Mouse (Mus musculus) limb, embryonic 13.5 days (tissue): ENCODE results near the gene Olfr424. TPM values are rescaled to one million over a fixed set of nuclear protein-coding genes. Genes with fewer than 3 reads are reported as not detected.

Experiments used
- ATAC-seq: fragments of 200-750 bp; cut with Nextera tagmentation; 2 replicates; pipeline ENCODE4 v1.8.0; 2017; ENCODE audit warnings: low read depth, moderate number of reproducible peaks, moderate TSS enrichment; ENCODE audit not compliant: low FRiP score
- H3K27ac ChIP-seq: fragments of 300-500 bp; sonication (generic); 2 replicates; pipeline ENCODE4 v1.5.1; 2015; ENCODE audit warnings: inconsistent platforms, mild to moderate bottlenecking, moderate library complexity
- H3K27me3 ChIP-seq: fragments of 300-500 bp; sonication (generic); 2 replicates; pipeline ENCODE4 v1.6.1; 2015; ENCODE audit warnings: mild to moderate bottlenecking, inconsistent platforms
- H3K36me3 ChIP-seq: fragments of 300-500 bp; sonication (generic); 2 replicates; pipeline ENCODE4 v1.6.1; 2015; ENCODE audit warnings: inconsistent platforms, mild to moderate bottlenecking, moderate library complexity
- H3K4me1 ChIP-seq: fragments of 300-500 bp; sonication (generic); 2 replicates; pipeline ENCODE4 v1.6.1; 2015; ENCODE audit warnings: inconsistent platforms
- H3K4me2 ChIP-seq: fragments of 300-500 bp; sonication (generic); replicated peaks from 2 replicates; pipeline ENCODE4 v1.6.1; 2015; ENCODE audit warnings: inconsistent platforms, mild to moderate bottlenecking, moderate library complexity
- H3K4me3 ChIP-seq: fragments of 300-500 bp; sonication (generic); 2 replicates; pipeline ENCODE4 v1.5.1; 2015; ENCODE audit warnings: moderate library complexity, mild to moderate bottlenecking, inconsistent platforms
- H3K9ac ChIP-seq: fragments of 300-500 bp; sonication (generic); 2 replicates; pipeline ENCODE4 v1.6.1; 2015; ENCODE audit warnings: mild to moderate bottlenecking, inconsistent platforms
- H3K9me3 ChIP-seq: fragments of 300-500 bp; sonication (generic); 2 replicates; pipeline ENCODE4 v1.6.1; 2016; ENCODE audit warnings: inconsistent platforms
- WGBS: fragments of 180-500 bp; shearing (Covaris S2); methylation state at CpG from one replicate; pipeline ENCODE4 v1.1.7; 2015; 5-methylcytosine and 5-hydroxymethylcytosine counted together
- polyA plus RNA-seq: library from polyadenylated mRNA; unstranded; fragments of >200 nt; fragmentation: Nextera tagmentation; extraction: Ambion mirVana; gene quantifications from 2 replicates; pipeline ENCODE4 v1.2.1, GENCODE M21; 2015

Gene Olfr424
- polyA plus RNA-seq, result not detected in 2 replicates

DNA sequence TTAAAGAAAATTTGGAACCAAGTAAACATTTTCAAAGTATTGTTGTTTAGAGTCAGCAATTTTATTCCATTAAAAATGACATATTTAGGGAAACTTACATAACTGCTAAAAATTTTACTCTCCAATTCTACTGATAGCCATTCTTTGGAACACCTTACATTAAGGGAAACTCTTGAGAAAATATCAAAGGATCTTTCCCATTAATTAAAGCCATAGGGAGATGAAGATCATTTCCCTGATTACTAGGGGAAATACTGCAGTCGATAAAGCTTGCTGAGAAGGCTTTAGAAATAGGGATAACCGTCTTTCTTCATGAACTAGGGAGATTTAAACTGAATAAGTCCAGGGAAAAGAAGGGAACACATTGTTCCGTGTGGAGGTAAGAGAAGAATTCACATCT, at the start of gene Olfr424:
Gene Olfr424, plus strand, starts transcription at position 301 of the 400 bp plus-strand sequence.
- ATAC-seq, result no peak
- H3K36me3 ChIP-seq, result no peaks in the 10 kb centered on the region
- 72% methylated on average over 3 of the region's 3 CpGs for WGBS
- no peaks in the 10 kb centered on the region for H3K27me3 ChIP-seq
- no peak within 1 kb of the TSS for H3K4me3 ChIP-seq
- no peak within 1 kb of the TSS for H3K27ac ChIP-seq
- no peaks in the 10 kb centered on the region for H3K9me3 ChIP-seq
- H3K9ac ChIP-seq, result no peak within 1 kb of the TSS
- no peak within 1 kb of the TSS for H3K4me2 ChIP-seq
- no peaks in the 10 kb centered on the region for H3K4me1 ChIP-seq

DNA sequence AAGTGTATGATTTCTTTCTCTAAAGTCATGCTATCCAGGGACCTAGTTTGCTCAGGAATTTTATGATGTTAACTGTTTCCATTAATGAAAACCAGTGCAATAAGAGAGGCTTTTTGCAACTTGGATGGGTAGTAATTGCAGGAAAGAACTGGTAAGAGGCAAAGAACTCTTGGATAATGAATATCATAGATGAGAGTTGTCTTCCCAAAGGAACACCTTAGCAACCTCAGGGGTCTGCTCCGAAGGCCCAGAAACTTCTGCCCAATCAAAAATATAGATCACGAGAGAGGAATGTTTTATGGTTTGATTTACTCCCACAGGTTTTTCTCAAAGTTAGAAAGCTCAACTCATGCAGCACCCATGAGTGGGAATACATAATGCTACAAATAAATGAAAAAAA, 47.3 kb upstream of the Olfr424 start, which contains the start of gene Olfr429:
Gene Olfr429, plus strand, starts transcription at position 301 of the 400 bp plus-strand sequence.
- H3K27me3 ChIP-seq, result no peaks in the 10 kb centered on the region
- no peaks in the 10 kb centered on the region for H3K9me3 ChIP-seq
- H3K4me2 ChIP-seq, result no peak within 1 kb of the TSS
- no peaks in the 10 kb centered on the region for H3K36me3 ChIP-seq
- H3K9ac ChIP-seq, result no peak within 1 kb of the TSS
- no peak for ATAC-seq
- H3K4me3 ChIP-seq, result no peak within 1 kb of the TSS
- H3K4me1 ChIP-seq, result no peaks in the 10 kb centered on the region
- 84% methylated on average over 2 of the region's 2 CpGs for WGBS
- no peak within 1 kb of the TSS for H3K27ac ChIP-seq

DNA sequence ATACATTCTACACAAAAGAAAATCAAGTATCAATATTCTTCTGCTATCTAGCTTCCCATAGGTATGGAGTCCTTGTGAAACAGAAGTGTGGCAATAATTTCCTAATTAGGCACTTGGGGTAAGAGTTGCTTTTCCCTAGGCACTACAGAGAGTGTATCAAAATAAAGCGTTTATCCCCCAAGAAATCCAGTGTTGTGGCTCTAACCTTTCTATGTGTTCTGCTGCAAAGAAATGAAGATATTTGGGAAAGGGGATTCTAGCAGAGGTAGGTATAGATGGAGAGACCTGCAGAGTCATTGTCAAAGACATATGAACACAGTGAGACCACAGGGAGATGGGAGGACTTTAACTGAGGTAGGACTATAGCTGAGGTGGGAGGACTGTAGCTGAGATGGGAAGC, 34.7 kb upstream of the Olfr424 start, which contains the start of gene Olfr427:
Gene Olfr427, plus strand, starts transcription at position 301 of the 400 bp plus-strand sequence.
- no peak within 1 kb of the TSS for H3K4me2 ChIP-seq
- H3K4me3 ChIP-seq, result no peak within 1 kb of the TSS
- no peaks in the 10 kb centered on the region for H3K9me3 ChIP-seq
- no peak within 1 kb of the TSS for H3K9ac ChIP-seq
- no peak for ATAC-seq
- no peaks in the 10 kb centered on the region for H3K36me3 ChIP-seq
- 83% methylated on average over 1 of the region's 1 CpGs for WGBS
- no peak within 1 kb of the TSS for H3K27ac ChIP-seq
- no peaks in the 10 kb centered on the region for H3K27me3 ChIP-seq
- H3K4me1 ChIP-seq, result no peaks in the 10 kb centered on the region

DNA sequence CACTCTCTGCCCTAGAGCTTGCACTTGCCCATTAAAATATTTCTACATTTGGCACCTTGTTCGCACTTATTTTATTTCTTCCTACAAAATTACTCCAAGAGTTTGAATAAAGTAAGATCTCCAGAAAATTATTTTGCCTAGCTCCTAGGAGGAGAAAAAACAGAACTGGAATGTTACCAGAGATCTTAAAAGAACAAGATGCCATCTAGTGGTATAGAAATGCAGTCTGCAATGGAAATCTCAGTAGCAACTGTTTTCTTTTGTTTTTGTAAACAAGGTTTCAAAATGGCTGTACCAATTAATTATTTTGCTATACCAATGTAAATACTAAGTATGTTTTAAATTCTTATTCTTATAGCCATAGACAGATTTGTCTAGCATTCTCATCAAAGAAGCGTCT, 27.6 kb upstream of the Olfr424 start:
- H3K36me3 ChIP-seq, result no peaks in the 10 kb centered on the region
- no peak overlapping the region for H3K4me3 ChIP-seq
- no peak for ATAC-seq
- H3K4me1 ChIP-seq, result no peaks in the 10 kb centered on the region
- H3K27ac ChIP-seq, result no peak overlapping the region
- 63% methylated on average over 2 of the region's 2 CpGs for WGBS
- no peak overlapping the region for H3K4me2 ChIP-seq
- H3K9ac ChIP-seq, result no peak overlapping the region
- no peaks in the 10 kb centered on the region for H3K27me3 ChIP-seq
- no peaks in the 10 kb centered on the region for H3K9me3 ChIP-seq

DNA sequence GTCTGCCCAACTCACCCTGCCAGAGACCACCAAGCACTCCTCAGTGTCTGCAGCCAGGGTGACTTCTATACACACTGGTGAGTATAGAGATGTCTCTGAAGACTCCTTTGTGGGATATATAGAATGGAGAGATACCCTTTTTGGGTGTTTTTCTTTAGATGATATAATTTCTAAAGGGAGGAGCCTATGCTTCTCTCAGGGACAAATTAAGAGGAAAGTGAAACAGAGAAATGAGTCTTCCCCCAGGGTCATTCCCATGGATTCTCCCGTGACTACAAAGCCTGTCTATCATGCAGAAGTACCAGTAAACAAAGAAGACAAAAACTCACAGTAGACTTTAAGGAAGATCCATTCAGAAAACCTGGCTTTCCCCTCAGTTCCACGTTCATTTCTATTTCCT, 10.3 kb upstream of the Olfr424 start, which contains the start of gene Olfr231:
Gene Olfr231, minus strand, starts transcription at position 101 of the 400 bp plus-strand sequence.
- no peaks in the 10 kb centered on the region for H3K4me1 ChIP-seq
- no peak within 1 kb of the TSS for H3K4me3 ChIP-seq
- H3K27ac ChIP-seq, result no peak within 1 kb of the TSS
- H3K9ac ChIP-seq, result no peak within 1 kb of the TSS
- no peak for ATAC-seq
- no peak within 1 kb of the TSS for H3K4me2 ChIP-seq
- WGBS, result 50% methylated on average over 2 of the region's 2 CpGs
- H3K36me3 ChIP-seq, result no peaks in the 10 kb centered on the region
- no peaks in the 10 kb centered on the region for H3K27me3 ChIP-seq
- H3K9me3 ChIP-seq, result no peaks in the 10 kb centered on the region

DNA sequence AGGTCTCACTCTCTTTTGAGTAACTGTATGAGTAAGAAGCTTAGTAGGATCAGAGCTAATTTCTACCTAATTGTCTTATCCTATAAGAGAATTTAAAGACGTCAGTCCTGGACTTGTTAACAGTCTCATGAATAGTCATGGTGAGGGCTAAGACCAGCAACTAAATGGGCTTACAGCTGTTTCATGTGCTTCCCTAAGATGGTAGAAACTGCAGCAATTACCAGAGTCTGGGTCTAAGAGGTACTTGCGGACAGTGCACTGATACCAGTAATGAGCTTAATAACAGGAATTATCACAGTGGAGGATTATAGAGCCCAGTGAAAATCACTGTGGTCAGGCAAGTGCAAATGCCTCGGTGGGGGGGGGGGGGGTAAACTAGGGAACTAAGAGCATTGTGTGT, 682 bp downstream of the Olfr424 start:
- 58% methylated on average over 3 of the region's 3 CpGs for WGBS

DNA sequence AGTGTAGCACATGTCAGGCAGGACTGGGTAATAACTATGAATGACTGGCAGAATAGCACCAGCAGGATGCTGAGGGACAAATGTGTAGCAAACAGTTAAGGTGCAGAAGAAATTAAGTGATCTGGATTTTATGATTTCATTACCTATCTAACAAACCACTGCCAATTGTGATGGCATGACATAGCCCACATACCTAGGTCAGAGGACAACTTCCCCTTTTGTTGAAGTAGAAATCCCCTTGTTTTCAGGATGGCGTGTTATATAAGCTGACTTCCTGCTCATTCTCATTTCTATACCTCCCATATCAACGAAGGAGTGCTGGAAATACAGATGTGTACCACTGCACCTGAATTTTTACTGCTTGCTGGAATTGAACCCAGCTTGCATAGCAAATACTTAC, 10.1 kb downstream of the Olfr424 start:
- Histone ChIP-seq H3K9me3 (no peaks in the 10 kb centered on the region), H3K4me3 (no peak overlapping the region), H3K27ac (no peak overlapping the region), H3K4me1 (no peaks in the 10 kb centered on the region), H3K4me2 (no peak overlapping the region), H3K36me3 (no peaks in the 10 kb centered on the region), H3K27me3 (no peaks in the 10 kb centered on the region), H3K9ac (no peak overlapping the region)
- 72% methylated on average over 2 of the region's 2 CpGs for WGBS
- ATAC-seq, result no peak

More for the DNA sequence above, 682 bp downstream of the Olfr424 start:
- Histone ChIP-seq H3K4me2 (no peak overlapping the region), H3K9me3 (no peaks in the 10 kb centered on the region), H3K4me3 (no peak overlapping the region), H3K27ac (no peak overlapping the region), H3K4me1 (no peaks in the 10 kb centered on the region), H3K36me3 (no peaks in the 10 kb centered on the region), H3K27me3 (no peaks in the 10 kb centered on the region), H3K9ac (no peak overlapping the region)
- ATAC-seq, result no peak

DNA sequence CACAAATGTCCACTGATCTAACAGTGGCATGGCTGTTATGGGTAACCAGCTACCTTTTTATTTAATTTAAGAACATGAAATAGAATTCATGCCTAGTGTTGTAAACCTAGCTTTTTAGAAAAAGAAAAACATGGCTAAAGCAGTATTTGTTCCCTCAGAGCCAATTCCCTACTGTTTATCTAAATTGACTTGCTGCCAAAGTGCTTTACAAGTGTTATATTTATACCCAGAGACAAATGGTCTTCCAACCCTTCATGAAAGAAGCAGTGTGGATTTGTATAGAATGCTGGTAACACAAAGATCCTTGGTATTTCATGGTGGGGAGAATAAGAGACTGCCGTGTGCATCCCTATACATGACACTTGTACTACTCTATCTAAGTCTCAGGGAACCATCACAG, 15.4 kb downstream of the Olfr424 start:
- no peaks in the 10 kb centered on the region for H3K36me3 ChIP-seq
- 93% methylated on average over 1 of the region's 1 CpGs for WGBS
- H3K4me1 ChIP-seq, result no peaks in the 10 kb centered on the region
- H3K9ac ChIP-seq, result no peak overlapping the region
- H3K4me2 ChIP-seq, result no peak overlapping the region
- ATAC-seq, result no peak
- H3K27ac ChIP-seq, result no peak overlapping the region
- no peaks in the 10 kb centered on the region for H3K9me3 ChIP-seq
- H3K4me3 ChIP-seq, result no peak overlapping the region
- no peaks in the 10 kb centered on the region for H3K27me3 ChIP-seq

DNA sequence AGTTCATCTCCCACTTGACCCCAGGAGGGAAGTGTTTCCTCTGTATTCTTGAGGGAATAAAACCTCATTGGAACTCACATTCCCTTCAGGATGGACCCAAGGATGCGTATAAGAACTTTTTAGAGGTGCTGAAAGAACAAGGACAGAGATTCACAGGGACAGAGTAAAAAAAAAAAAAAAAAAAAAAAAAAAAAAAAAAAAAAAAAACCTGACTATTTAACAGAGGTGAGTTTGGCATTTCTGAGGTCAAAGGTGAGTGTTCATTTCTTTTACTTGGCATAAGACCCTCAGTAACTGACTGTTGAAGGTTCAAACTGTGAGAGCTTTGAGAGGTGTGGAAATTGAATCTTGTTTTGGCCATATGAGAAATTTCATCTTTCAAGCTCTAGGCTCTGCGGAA, 18.0 kb downstream of the Olfr424 start:
- H3K9ac ChIP-seq, result no peak overlapping the region
- no peak overlapping the region for H3K27ac ChIP-seq
- WGBS, result 84% methylated on average over 2 of the region's 2 CpGs
- no peaks in the 10 kb centered on the region for H3K4me1 ChIP-seq
- H3K9me3 ChIP-seq, result no peaks in the 10 kb centered on the region
- H3K36me3 ChIP-seq, result no peaks in the 10 kb centered on the region
- H3K4me3 ChIP-seq, result no peak overlapping the region
- ATAC-seq, result no peak
- no peaks in the 10 kb centered on the region for H3K27me3 ChIP-seq
- no peak overlapping the region for H3K4me2 ChIP-seq

DNA sequence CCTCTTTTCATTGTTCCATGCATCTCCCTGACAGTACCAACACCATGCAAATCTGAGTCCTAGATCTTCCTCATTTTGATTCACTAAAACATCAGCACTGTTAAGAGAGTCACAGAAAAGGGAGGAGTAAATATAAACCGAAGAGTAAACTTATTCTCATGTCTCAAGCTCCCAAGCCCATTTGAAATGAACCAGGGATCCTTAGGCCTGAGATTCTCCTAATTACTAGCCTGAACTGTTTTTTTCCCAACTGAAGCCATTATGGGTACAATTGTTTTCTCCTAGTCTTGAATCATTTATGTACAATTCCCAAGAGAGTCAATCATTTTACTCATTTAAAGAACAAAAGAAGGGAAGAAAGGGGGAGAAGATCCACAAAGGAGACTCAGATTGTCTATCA, 24.0 kb downstream of the Olfr424 start, which contains the start of gene Olfr420:
Gene Olfr420, plus strand, starts transcription at position 301 of the 400 bp plus-strand sequence.
- H3K9ac ChIP-seq, result no peak within 1 kb of the TSS
- H3K36me3 ChIP-seq, result no peaks in the 10 kb centered on the region
- no peaks in the 10 kb centered on the region for H3K9me3 ChIP-seq
- no peak within 1 kb of the TSS for H3K27ac ChIP-seq
- H3K4me2 ChIP-seq, result no peak within 1 kb of the TSS
- no peaks in the 10 kb centered on the region for H3K4me1 ChIP-seq
- no peak within 1 kb of the TSS for H3K4me3 ChIP-seq
- ATAC-seq, result no peak
- H3K27me3 ChIP-seq, result no peaks in the 10 kb centered on the region
- WGBS, result 85% methylated on average over 1 of the region's 1 CpGs

DNA sequence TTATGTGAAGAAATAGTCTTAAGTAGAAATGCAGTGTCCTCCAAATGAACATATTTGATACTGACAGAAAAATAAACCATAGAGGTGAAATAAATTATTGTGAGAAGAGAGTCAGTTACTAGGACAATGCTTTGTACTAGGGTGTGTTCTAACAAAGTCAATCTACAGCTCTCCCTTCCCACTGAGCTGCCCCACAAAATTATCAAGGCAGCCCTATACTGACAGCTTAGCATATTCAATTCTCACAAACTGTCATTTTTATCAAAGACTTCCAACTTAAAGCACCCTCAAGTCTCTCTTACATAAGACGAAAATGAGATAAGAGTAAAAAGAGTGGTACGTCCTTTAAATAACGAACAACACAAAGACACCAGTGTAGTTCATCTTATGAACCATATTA, 26.3 kb downstream of the Olfr424 start:
- WGBS, result 86% methylated on average over 3 of the region's 3 CpGs
- Histone ChIP-seq H3K36me3 (no peaks in the 10 kb centered on the region), H3K4me2 (no peak overlapping the region), H3K4me3 (no peak overlapping the region), H3K27me3 (no peaks in the 10 kb centered on the region), H3K9ac (no peak overlapping the region), H3K27ac (no peak overlapping the region), H3K9me3 (no peaks in the 10 kb centered on the region), H3K4me1 (no peaks in the 10 kb centered on the region)
- no peak for ATAC-seq

DNA sequence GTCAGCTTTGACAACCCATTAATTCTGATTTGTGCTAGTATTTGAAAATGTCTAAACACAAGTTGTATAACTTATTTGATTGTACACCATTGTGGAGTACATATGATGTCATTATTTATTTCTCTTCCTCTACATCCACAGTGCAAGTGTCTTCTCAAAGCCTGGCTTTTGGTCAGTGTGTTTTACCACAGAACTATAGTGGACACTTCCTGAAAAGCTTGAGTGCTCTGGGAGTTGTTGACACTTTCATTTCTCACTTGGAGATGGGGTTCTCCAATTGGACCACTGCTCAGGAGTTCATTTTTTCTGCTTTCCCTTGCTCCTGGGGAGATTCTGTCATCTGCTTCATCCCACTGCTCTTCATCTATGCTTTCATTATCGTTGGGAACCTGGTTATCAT, 27.2 kb downstream of the Olfr424 start:
- no peak for ATAC-seq
- Histone ChIP-seq H3K36me3 (no peaks in the 10 kb centered on the region), H3K4me1 (no peaks in the 10 kb centered on the region), H3K4me3 (no peak overlapping the region), H3K27me3 (no peaks in the 10 kb centered on the region), H3K9ac (no peak overlapping the region), H3K4me2 (no peak overlapping the region), H3K27ac (no peak overlapping the region), H3K9me3 (no peaks in the 10 kb centered on the region)
- 76% methylated on average over 1 of the region's 1 CpGs for WGBS

DNA sequence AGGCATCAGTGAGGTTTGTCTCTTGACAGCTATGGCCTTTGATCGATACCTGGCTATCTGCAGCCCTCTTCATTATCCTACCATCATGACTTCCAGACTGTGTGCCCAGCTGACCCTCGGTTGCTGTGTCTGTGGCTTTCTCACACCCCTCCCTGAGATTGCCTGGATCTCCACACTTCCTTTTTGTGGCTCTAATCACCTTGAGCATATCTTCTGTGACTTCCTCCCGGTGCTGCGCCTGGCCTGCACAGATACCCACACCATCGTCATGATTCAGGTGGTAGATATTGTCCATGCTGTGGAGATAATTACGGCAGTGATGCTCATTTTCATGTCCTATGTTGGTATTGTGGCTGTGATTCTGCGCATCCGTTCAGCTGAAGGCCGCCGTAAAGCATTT, 27.8 kb downstream of the Olfr424 start:
- ATAC-seq, result no peak
- WGBS, result 83% methylated on average over 10 of the region's 10 CpGs
- Histone ChIP-seq H3K27ac (no peak overlapping the region), H3K4me1 (no peaks in the 10 kb centered on the region), H3K36me3 (no peaks in the 10 kb centered on the region), H3K27me3 (no peaks in the 10 kb centered on the region), H3K9ac (no peak overlapping the region), H3K4me2 (no peak overlapping the region), H3K9me3 (no peaks in the 10 kb centered on the region), H3K4me3 (no peak overlapping the region)
